Mouse (Mus musculus): ENCODE measurements around the gene Adgrv1.
"Not testable (repeated sequence)": the region's sequence is repeated elsewhere in the genome, so short reads cannot be mapped to it uniquely, and the experiment has no call there.

The Adgrv1 gene

GRCm38 (mm10) chr13:81627861-81628260 lies 5.1 kb downstream of the Adgrv1 start:
- DNase-seq (ENCODE audit: low read depth, low spot score) = not testable (repeated sequence)

- no peak for DNase-seq (ENCODE audit: low read depth, low spot score)
Measured at GRCm38 (mm10) chr13:81610349-81610748, 22.6 kb downstream of the Adgrv1 start.

- no peak for DNase-seq (ENCODE audit: low read depth, low spot score)
Measured at GRCm38 (mm10) chr13:81606991-81607390, 26.0 kb downstream of the Adgrv1 start.

GRCm38 (mm10) chr13:81596910-81597607 lies 35.9 kb downstream of the Adgrv1 start:
- DNase-seq (ENCODE audit: low read depth, low spot score) = no peak

GRCm38 (mm10) chr13:81578692-81579091 lies 54.3 kb downstream of the Adgrv1 start:
- DNase-seq (ENCODE audit: low read depth, low spot score) = no peak

- no peak for DNase-seq (ENCODE audit: low read depth, low spot score)
Measured at GRCm38 (mm10) chr13:81570241-81570821, 62.6 kb downstream of the Adgrv1 start.

GRCm38 (mm10) chr13:81550024-81550423 lies 82.9 kb downstream of the Adgrv1 start:
- no peak for DNase-seq (ENCODE audit: low read depth, low spot score)

GRCm38 (mm10) chr13:81534916-81535315 lies 98.0 kb downstream of the Adgrv1 start:
- no peak for DNase-seq (ENCODE audit: low read depth, low spot score)

GRCm38 (mm10) chr13:81526687-81527086 lies 106.3 kb downstream of the Adgrv1 start:
- DNase-seq (ENCODE audit: low read depth, low spot score) = no peak

- no peak for DNase-seq (ENCODE audit: low read depth, low spot score)
Measured at GRCm38 (mm10) chr13:81510142-81510541, 122.8 kb downstream of the Adgrv1 start.

- DNase-seq (ENCODE audit: low read depth, low spot score) = peak; percentile 20
Measured at GRCm38 (mm10) chr13:81497035-81497434, 135.9 kb downstream of the Adgrv1 start.

- no peak for DNase-seq (ENCODE audit: low read depth, low spot score)
Measured at GRCm38 (mm10) chr13:81491971-81492370, 141.0 kb downstream of the Adgrv1 start.

GRCm38 (mm10) chr13:81486980-81487379 lies 146.0 kb downstream of the Adgrv1 start:
- DNase-seq (ENCODE audit: low read depth, low spot score) = peak; percentile 48

- no peak for DNase-seq (ENCODE audit: low read depth, low spot score)
Measured at GRCm38 (mm10) chr13:81473750-81474149, 159.2 kb downstream of the Adgrv1 start.

GRCm38 (mm10) chr13:81466661-81467060 lies 166.3 kb downstream of the Adgrv1 start:
- no peak for DNase-seq (ENCODE audit: low read depth, low spot score)

GRCm38 (mm10) chr13:81465794-81466193 lies 167.2 kb downstream of the Adgrv1 start:
- no peak for DNase-seq (ENCODE audit: low read depth, low spot score)

- DNase-seq (ENCODE audit: low read depth, low spot score) = no peak
Measured at GRCm38 (mm10) chr13:81449630-81450029, 183.3 kb downstream of the Adgrv1 start.

- no peak for DNase-seq (ENCODE audit: low read depth, low spot score)
Measured at GRCm38 (mm10) chr13:81449198-81449597, 183.8 kb downstream of the Adgrv1 start.

- DNase-seq (ENCODE audit: low read depth, low spot score) = no peak
Measured at GRCm38 (mm10) chr13:81441412-81441811, 191.5 kb downstream of the Adgrv1 start.

GRCm38 (mm10) chr13:81439390-81440025 lies 193.4 kb downstream of the Adgrv1 start:
- DNase-seq (ENCODE audit: low read depth, low spot score) = peak; percentile 78

- DNase-seq (ENCODE audit: low read depth, low spot score) = no peak
Measured at GRCm38 (mm10) chr13:81437088-81437487, 195.9 kb downstream of the Adgrv1 start.

GRCm38 (mm10) chr13:81426896-81427755 lies 205.8 kb downstream of the Adgrv1 start:
- peak; percentile 67 for DNase-seq (ENCODE audit: low read depth, low spot score)

Data from forelimb bud, embryonic 11.5 days (tissue).